Mouse (Mus musculus): Measurements from ENCODE around the gene Arhgap5.

Arhgap5 gene

DNA sequence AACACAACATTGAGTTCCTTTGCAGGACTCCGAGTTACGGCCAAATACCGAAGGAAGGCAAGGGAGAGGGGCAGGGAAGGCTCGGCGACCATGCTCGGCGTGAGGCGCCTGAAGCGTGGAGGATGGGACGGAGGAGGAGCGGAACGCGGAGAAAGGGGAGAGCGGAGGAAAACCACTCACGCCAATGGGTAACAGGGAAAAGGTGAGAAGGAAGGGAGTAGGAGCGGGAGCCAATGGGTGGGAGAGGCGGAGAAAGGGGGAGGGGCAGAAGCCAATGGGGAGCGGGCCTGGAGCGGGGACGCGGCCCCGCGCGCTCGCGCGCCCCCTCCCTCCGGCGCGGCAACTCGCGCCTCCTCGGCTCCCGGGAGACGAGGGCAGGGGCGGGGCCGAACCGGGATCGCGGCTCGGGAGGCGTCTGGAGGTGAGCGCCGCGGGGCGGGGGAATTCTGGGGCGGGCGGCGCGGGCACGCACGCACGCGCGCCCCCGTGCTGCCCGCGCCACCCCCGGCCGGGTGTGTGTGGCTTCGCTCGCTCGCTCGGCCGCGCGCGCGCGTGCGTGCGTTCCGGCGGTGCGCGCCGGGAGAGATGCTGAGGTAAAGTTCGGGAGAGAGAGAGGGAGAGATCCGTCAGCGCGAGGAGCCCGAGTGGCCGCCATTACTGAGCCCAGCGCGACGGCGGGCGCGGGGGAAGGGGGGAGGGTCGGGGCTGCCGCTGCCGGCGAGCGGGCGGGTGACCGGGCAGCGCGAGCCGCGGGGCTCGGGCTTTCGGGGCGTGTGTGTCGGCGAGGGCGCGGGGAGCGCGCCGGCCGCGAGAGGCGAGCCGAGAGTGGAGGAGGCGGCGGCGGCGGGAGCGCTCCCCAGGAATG lies at the start of gene Arhgap5:
Gene Arhgap5 (plus strand): TSS at position 517 of the 865 bp plus-strand sequence.
- DNase-seq: peak; percentile 97

DNA sequence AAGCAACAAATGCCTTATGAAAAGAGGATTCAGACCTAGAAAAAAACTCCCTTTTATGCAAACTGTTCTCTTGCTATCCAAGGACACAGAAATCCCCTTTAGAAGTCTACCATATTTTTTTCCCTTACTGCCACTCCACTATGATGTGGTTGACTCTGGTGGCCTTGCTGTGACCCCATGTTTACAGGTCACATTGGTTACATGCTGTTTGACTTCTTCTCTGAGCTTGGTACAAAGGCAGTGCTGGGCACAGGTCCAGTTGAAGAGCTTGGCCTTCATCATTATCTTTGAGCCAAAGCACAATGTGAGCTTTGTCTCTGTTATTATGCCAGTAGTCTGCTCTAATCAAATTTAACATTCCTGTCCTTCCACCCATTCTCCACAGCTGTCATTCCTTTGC lies 39.2 kb upstream of the Arhgap5 start:
- DNase-seq: no peak

DNA sequence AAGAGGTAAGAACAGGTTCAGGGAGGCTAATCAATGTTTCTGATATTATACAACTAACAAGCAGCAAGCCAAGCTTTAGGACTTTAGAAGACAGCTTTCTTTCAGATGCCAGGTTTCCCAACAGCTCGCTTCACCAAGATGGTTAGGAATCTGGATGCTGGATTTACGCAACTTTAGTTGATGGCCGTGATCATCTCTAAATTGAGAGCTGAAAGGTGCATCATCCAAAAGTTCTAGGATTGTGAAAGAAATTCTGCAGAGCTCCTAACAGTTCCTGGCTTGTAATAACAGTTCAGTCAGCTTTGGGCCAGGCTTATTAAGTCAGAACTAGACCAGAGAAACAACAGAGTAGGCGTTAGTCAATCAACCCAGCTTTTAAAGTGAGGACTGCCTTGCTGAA lies 32.2 kb upstream of the Arhgap5 start:
- no peak for DNase-seq

DNA sequence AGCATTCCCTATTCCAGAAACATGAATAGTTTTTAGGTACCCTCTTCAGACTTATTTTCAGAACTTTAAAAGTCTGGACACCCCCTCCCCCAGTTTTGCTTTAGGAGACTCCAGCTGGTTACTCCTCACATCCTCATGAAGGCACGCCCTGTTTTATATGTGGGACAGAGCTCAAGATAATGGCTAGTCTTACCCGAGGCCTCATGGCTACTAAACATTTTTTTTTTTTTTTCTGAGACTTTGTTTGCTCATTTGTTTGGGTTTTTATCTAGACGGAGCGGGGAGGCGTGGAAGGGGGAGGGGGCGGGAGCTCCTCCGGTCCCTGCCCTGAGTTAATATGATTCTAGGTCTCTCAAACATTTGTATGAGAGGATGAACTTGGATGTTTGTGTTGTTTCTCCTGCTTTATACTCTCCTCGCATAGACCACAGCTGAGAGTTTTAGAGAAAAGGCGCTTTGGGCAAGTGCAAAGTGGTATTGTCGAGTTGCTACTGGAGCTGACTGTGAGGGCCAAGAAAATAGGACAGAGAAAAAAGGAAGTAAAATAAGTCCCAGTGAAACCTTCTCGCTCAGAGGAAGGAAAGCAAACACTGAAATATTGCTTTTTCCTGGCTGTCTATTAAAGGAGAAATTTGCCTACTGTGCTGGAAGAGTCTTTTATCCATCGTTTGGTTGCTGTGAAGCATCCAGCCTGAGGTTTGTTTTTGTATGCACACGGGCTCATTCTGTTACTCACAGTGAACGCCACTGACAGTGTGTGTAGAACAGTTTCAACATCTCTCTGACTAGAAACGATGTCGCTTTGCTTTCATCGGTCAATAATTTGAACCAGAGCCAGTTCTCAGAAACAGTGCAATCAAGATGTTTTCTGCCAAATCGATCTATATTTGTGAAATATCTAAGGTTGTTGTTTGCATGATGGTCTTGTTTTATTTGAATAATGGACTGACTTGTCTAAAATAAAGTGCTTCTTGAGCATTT lies 29.5 kb upstream of the Arhgap5 start:
- no peak for DNase-seq

DNA sequence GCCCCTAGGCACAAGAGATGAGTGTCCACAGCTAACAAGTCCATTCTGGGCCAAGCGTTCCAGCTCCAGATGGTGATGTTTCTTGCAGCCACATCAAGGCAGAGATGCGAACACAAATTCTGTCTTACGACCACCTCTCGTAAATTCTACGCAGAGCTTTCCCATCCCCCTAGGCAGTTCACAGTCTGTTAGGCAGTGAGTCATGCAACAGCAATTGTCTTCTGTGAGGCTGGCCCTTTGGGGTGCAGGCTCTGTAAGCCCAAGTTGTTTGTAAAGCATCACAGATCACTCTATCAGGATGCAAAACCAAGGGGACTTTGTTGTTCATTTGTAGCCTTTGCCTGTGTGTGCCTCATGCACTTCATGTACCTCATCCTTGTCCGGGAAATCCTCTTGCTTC lies 27.7 kb upstream of the Arhgap5 start:
- no peak for DNase-seq

DNA sequence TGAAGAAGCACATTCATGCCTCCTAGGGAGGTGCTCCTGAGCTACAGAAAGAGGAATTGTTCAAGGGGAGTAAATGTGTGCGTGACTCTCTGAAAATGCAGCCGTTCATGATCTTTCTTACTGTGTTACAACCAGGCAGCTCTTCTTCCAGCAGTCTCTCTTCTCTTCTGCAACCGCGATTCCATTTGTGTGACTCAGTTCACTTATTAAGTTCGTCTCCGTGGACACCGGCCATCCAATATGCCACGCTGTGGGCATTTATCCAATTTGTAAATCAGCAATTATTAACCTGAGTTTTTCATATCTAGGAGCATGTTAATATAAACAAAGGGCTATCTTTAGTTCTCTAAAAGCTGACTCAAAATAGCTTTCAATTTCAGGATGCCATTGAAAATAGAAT lies 25.2 kb upstream of the Arhgap5 start:
- no peak for DNase-seq

DNA sequence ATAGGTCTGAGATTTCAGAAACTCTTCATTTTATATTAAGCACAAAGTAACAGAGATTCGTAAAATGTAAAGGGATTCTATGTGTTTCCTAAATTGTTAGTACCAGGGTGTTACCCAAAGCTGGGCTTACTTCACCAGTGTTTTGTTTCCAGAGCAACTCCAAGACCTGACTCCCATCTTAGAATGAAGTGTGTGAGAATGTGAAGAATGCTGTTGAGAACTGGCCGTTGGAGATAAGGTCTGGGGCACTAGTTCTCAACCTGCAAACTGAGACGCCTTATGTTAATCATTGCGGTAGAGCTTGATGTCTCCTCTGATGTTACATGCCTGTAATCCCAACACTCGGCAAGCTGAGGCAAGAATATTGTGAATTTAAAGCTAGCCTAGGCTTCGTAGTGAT lies 24.4 kb upstream of the Arhgap5 start:
- DNase-seq: peak; percentile 7

DNA sequence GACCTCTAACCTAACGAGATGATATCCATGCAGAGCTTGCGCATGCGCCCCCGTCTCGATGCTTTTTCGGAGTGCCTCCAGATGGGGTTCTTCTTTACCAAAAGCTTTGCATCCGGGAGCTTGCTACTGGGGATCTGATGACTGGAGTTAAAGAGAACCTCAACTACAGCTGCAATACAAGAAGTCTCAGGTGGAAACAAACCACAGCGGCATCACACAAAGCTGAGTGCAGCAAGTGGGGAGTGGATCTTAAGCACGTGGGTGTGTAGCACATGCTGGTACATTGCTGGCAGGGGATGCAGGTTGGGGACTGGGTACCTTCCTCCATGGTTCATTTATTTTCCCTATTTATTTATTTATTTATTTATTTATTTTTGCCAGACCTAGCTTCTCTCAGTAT lies 22.9 kb upstream of the Arhgap5 start:
- no peak for DNase-seq

DNA sequence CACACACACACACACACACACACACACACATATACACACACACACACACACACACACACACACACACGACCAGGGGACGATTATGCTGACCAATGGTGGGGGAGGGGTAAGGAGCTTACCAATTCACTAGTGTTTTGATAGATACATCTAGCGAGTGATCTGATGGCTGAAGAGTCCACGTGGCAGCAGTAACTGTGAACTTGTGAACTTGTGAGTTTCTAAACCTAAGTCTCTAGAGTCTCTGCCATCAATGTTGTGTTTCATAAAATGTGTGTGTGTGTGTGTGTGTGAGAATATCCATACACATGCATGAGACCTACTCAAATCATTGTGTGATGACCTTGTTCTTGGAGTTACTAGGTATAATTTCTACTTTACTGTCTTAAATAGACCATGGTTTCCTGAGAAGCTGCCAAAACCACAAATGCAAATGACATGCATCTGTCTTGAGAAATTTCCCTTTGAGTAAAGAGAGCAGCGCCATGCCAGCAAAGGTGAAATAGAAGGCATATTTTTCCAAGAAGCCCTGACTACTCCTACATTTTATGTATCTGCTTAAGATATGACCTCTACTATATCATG lies 21.7 kb upstream of the Arhgap5 start:
- DNase-seq: no peak

DNA sequence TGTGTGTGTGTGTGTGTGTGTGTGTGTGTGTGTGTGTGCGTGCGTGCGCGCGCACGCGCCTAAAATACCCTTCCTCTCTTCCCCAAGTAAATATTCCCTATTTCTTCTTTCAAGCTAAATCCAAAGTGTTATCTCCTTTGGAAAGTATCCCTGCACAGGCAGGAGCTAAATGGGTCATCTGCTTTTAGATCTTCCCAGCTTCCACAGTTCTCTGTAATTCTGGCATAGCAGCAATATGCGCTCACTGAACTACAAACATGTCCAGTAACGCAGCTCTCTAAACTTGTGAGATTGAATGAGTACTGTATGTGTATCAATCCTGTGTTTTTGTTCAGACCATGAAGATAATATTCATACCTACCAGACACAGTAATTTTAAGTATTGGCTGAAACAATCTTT lies 20.6 kb upstream of the Arhgap5 start:
- no peak for DNase-seq

DNA sequence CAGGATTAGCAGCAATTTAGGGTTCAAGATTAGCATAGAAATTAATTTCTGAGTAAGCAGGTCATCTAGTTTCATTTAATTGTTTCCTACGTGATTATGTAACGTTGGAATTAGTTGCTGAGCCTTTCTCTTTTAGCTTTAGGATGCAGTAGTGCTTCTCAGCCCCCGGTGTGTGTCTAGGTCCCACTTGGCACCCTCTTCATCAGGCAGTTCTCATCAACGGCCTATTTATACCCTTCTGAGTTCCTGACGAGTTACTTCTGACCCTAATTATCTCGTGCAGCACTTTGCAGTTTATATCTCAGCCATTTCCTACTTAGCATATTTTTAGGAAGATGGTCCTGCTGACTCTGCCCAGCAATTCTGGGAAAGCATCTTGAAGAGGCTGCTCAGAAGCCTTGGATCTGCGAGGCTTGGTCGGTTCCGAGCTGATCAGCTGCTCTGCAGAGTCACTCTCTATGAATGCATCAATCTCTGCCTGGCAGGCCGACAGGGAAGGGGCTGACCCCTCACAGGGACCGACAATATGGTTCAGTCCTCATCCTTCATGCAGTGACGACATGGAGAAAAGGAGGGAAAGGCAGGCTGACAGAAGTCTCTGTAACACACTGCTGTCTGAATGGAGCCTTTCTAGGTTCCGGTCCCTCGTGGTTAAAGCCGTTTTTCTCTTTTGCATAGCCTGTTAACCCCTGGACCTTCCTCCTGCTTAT lies 15.4 kb upstream of the Arhgap5 start:
- DNase-seq: no peak

DNA sequence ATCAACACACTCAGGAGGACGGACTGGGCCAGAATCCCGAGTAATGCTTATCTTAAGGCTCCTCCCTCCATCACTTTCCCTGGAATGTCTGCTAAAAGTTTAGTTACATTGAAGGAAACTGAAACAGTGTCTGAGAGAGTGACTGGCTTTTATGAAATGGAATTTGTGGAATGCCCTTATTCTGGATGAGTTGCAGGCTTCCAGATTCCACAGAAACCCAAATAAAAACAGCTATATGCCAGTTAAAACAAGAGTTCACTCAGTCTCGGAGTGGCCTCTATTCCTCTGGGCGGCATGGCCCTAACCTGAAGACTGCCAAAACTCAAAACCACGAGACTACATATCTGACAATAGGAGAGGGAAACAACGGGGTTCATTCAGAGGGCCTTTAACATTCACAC lies 10.5 kb upstream of the Arhgap5 start:
- peak; percentile 6 for DNase-seq

DNA sequence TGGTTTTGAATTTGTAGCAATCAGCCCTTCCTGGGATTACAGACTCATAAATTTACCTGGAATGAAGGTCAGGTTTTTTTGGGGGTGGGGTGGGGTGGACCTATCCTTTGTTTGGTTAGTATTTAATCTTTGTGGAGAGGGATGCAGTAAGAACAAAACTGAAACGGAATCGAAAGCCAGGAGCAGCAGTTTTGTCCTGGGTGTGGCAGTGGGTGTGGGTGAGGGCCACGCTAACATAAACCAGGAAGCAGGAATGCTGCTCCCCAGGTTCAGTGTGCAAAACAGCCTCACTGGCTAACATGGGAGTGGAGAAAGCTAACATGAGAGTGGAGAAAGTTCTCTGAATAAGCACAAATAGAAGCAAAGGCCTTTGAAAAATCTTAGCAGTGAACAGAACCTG lies 6.6 kb upstream of the Arhgap5 start:
- DNase-seq: peak; percentile 15

DNA sequence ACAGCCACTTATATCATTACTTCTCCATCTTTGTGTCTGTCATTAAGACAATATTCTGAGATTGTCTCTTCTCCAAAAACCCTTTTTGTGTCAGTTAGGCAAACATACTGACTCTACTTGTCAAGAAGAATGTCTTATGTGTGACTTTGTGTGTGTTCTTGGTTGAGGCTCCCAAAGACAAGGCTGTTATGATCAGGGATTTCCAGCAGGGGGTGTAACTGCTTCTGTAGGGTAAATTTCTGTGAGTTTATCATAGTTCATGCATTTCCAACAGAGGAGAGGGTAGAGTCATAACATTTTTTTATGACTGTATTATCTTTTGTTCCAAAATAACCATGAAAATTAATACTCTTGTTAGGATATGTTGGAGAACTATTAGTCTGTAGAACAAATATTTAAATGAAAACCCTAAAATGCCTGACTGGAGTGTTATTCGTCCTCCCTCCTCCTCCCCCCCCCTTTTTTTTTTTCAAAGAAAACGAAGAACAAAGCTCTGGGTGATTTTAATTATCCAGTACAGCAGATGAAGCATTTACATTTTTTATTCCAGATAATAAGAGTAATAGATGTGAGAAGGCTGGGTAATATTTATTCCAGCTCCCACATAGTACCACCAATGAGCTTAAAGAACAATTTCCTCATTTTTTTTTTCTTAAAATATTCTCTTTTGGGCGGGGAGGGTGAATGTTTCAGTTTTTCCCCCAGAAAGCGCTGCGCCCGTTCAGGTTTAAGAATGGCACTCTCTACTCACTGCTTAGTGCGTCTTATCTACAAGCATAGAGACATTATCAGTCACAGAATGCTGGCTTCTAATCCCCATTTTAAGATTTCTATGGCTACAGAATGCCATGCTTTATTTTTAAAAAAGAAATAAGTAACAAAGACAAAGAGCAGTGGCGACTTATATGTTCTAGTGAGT lies 2.6 kb upstream of the Arhgap5 start:
- peak; percentile 51 for DNase-seq

DNA sequence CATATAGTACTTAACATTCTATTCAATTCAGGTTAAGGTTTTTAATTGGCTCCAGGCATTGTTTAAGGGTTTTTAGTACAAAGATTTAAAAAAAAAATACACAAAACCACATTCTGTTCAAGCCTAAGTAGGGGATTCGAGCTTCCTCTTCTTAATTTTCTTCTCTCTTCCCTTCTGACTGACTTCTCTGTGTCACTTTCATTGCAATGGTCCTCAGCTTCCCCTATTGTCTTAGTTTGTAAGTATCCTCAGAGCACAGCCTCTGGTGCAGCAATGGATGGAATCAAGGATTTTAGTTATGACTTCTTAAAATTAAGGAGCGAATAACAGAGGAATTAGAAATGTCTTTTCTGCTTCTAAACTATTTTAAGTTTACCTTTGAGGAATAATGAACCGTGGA lies 1.6 kb upstream of the Arhgap5 start:
- DNase-seq: no peak

DNA sequence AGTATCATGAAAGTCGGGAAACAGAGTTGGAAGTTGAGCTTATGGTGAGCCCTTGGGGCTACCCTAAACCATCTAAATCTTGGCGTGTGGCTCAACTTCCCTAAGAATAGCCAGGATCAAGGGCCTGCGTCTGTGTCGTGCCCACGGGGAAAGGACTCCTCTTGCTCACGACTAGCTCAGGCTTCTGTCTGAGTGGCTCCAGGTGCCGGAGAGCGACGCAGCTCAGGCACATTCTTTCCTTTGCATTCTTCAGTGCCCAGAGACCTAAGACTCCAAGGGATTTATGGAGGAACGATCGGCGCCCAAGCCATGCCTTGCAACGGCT lies 679 bp upstream of the Arhgap5 start:
- DNase-seq: no peak

DNA sequence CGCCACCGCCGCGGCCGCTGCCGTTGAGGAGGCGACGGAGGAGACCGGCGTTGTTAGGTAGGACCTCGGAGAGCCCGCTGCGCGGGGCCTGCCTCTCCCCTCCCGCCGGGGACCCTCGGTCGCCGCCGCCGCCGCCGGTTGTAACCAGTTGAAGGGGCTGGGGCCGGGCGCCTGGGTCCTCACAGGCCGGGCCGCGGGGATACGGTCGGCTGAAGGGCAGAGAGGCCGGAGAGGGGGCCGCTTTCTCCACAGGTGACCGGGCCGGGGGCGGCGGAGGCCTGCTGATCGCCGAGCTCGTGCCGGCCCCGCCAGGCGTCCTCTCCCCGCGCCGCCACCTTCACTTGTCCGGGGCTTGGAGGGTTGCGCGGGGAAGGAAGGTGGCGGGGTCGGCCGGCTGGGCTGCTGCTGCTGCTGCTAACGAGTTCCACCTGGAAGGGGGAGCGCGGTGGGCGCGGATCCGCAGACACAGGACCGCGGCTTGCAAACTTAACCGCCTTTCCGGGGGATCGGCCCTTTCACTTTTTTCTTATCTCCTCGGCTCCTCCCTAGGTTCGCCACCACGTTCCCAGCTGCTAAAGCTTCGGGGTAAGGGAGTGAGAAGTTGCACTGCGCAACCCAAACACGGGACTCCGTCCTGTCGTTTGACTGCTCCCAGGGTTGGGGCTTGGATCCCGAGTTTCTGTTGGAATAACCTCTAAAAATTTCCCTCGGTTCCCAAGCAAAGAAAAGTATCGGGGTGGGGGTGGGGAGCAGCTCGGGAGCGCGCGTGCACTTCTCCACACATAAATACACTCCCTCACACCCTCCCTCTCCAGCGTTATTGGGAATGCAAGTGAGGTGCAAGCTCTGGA lies 784 bp downstream of the Arhgap5 start:
- DNase-seq: peak; percentile 60

DNA sequence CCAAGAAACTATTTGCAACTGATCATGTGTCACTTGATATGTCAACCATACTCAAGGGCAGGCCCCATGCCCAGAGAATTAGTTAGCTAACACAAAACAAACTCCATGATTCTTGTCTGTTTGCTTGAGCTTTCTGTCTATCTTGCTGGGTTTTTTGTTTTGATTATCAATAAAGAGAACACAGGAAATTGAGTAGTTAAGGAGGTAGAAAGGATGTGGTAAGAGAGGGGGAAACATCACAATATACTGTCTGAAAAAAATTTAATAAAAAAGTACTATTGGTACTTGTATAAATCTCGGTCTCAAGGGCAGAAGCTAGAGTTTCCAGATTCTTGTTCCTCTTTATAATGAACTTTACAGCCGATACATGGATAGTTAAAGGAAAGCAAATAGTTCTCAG lies 20.9 kb downstream of the Arhgap5 start:
- DNase-seq: no peak

DNA sequence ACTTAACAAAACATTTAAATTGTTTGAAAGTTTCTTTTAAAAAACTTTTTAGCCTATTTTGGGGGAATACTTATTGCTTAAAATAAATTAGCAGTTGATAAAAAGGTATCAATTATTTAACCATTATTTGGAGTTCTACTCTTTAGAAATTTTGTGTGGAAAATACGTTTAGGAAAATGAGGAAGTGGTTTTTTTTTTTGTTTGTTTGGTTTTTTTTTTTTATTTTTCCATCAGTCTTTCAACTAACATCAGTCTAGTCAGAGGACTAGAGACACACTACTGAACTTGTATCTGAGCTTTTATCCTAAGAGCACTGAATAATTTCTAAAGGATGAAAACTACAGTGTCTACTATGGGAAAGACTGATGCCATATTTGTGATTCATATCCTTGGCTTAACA lies 21.7 kb downstream of the Arhgap5 start:
- no peak for DNase-seq

DNA sequence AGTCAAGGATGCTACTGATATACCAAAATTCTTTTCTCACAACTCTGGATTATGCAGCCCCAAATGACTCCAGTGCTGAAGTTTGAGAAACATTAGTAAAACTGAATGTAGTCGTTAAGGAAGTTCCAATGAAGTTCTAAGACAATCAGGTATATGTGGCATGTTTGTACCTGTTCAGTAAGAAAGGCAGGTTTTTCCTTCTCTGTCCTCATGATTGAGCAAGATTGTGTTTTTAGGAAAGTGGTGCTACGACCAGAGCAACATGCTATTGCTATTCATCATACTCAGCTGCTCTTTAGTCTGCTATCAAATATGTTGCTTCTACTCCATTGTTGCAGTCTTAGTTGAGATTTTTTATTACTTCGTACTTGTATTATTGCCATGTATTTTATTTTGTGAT lies 26.0 kb downstream of the Arhgap5 start:
- DNase-seq: no peak

DNA sequence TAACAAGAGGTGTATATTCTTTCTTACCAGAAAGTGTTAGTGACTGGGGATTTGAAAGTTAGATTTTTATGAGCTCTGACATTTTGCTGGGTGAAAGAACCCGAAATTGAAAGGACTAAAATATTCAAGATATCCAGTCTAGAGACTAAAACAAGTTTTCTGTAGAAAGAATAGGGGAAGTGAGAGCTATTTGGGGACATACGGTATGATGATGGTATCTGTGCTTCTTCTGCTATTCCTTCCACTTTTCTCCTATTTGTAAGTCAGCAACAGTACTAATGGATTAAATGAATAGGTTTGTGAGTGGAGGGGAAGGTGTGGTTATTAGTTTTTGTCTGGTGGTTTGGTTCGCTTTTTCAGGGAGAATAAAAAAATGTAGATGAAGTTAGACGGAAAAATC lies 37.5 kb downstream of the Arhgap5 start:
- no peak for DNase-seq
